Mouse (Mus musculus): Measurements from ENCODE around the gene Hoxa9.
A peak's percentile ranks its signal among the peaks of the same experiment; 100 is the strongest.

Gene Hoxa9

DNA sequence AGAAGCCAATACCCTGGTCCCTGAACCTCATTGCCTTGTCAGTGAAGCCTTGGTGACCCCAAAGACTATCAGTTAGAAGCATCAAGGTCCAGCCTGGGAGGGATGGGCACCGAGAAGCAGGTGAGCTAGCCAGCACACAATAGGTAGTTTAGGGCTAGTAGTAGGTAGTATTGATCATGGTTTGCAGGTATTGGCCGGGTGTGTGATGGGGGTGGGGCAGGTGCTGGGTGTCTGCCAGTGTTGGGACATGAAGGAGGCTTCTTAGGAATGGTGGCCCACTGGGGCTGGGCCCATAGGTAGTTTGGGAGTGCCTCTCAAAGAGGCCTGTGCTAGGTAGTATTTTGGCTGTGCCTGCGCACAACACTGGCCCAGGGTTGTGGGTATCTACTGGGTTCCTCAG, 15.8 kb downstream of the Hoxa9 start:
- peak; percentile 83 for DNase-seq

DNA sequence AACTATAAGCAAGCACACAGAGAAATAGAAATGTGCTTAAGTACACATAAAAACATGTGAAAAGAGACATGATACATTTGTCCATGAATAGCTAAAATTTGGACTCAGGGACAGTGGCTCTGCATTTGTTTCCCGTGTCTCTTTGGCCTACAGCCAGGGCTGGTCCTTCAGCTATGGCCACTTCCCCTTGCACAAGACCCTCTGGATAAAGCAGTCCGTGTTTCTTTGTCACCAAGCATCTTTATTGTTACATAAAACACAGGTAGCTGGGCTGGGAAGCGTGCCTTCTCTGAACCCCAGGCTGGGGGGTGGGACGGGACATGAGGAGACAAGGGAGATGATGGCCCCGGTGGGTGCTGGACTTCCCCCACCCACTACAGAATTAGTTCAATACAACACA, 16.6 kb downstream of the Hoxa9 start:
- peak; percentile 77 for DNase-seq

DNA sequence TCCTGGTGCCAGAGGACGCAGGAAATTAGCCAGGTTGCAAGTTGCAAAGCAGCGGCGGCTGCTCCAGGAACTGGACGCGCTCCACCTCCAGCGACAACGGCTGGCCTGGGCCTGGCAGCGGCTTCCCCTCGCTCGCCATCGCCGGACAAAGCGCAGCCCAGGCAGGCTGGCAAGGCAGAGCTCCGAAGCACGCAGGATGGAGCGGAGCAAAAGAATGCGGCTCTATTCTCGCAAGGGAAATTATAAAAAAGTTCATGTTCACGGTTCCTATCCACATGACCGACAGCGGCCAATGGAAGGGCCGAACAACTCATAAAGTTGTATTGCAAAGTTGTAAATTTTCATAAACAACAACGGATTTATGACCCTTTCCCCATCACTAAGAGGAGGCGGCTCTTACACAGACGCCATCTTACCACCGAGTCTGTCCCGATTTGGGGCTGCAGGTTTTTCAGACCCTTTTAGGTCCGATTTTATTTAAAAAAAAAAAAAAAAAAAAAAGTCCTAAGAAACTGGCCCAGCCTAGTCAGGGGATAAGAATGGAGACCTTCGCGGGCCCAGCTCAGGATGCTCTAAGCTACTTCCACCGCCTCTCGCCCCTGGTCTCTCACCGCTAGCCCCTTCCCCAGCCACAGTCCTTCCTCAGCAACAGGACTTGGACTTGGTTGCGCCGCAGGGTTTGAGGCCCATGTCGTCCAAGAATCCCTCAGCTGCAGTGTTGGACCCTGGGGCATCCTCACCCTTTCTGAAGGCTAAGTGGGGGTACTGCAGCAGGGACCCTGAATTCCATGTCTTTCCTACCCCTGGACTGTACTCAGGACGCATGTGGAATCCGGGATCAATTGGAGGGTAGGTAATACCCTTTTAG, 17.5 kb downstream of the Hoxa9 start, which contains the start of the genes Hoxa3 and Gm28308:
Gene Hoxa3, minus strand, starts transcription at position 218 of the 868 bp plus-strand sequence.
Gene Gm28308, minus strand, starts transcription at position 221 of the 868 bp plus-strand sequence.
- DNase-seq = peak; percentile 94

DNA sequence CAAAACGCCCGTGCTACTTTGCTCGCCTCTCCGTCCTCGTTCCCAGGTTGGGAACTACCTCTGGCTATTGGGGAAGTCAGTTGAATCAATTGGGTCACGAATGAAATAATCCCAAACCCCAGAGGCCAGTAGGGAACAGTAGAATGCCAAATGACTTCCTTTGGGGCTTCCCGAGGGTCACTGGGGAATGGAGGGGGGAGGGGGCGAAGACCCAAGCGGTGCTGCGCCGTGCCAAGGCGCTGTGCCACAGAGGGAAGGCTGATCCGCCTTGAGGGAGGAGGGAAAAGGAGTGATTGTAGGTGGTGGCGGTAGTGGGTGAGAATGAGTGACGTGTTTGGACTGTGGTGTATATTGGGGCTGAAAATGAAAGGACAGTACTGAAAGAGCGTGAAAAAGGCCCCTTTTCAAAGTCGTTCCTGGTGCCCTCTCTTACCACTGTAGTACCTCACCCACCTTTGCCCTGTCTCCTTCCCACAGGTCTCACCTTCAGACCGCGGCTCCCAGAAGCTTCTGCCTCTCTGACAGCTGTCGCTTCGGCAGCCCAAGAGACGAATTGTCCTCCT, 18.3 kb downstream of the Hoxa9 start:
- peak; percentile 89 for DNase-seq

DNA sequence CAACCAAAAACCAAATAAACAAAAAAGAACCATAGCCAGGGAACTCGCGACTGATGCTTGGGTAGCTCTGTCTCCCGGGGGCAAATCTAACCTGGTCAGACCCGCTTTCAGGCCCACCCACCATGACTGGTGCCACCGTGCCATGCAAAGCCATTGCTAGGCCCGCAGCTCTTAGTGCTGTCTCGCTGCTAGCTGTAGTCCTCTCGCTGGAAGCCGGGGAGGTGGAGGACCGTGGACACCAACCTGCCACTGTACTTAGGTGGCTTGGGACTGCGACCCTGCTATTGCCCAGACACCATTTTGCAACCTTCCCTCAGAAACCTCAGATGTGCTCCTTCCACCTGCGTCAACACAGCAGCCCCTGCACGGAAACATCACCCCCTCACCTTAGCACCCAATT, 18.9 kb downstream of the Hoxa9 start:
- DNase-seq = peak; percentile 91

DNA sequence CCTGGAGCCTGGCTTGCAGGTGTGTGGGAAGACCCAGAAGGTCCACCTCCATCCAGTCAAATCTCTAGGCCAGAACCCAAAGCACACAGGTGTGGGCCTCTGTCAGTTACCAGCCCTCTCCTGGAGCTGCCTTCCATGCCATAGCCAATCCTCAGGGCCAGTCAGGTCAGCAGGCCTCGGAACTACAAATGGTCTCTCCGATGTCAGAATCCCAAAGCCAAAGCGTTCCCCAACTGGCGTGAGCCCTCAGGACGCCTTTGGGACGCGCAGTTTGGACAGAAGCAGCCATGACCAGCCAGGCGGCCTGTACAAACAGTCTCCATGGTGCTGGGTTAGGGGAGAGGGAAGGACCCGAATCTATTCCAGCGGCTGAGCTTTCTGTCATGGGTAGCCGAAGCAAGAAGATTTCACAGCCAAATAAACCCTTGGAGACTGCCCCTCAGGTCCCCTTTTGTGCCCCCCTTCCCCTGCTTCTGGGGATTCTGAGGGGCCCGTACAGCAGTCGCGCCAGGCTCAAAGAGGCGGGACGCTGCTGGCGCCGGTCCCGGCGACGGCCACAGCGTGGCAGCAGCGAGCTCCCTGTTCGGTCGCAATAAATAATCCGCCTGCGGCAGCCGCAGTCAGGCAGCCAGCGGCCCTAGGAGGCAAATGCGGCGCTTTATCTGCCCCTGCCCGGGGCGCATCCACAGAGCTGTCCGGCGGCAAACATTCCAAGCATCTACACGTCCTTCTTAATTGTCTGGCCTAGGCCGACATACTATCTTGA, 19.5 kb downstream of the Hoxa9 start:
- peak; percentile 95 for DNase-seq

DNA sequence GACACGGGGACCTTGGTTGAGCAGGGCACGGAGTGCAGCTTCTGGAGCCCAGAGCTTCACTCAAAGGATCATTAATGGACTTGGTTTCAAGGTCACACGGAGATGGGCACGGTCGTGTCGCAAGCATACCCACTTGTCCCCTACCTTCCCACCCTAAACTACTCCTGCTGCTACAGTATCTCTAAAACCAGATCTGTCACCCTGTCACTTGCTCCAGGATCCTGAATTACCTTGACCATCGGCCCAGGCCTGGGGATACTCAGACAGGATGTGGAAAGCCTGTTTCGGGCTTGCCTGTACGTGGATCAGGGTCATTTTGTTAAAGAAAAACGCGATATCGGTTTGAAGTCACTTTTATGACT, 21.2 kb downstream of the Hoxa9 start:
- peak; percentile 60 for DNase-seq

DNA sequence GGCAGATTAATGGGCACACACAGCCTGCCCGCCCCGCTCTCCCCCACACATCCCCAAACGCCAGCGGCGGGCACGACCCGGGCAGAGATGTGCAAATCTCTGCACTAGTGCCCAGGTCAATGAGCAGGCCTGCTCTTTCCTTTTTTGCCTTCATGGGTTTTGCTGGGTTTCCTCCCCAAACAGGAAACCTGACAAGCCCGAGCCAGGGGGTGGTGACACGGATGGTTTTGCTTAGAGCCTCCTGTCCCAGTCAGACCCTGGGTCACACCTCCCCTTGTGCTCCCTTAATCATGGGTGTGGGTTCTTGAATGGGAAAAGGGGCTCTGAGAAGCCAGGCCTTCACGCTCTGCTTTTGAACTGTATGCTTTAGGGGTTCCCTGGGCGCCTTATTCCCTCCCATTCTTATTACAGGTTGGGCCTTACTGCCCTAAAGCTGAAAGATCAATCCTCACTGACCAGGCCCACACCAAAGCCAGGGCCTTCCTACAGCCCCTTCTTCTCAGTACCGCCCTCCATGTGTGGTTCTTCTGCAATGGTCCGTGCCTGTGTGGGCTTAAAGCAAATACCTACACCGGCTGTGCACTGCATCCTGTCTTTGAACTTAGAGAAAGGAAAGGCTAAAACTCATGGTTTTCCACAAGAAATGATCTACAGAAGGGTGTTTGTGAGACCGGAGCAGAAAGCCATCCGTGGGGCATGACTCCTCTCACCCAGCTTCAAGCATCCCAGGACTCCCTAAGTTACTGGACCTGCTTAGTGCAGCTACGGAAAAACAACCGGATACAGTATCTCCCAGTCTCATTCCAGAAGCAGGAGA, 21.8 kb downstream of the Hoxa9 start:
- DNase-seq = peak; percentile 88

DNA sequence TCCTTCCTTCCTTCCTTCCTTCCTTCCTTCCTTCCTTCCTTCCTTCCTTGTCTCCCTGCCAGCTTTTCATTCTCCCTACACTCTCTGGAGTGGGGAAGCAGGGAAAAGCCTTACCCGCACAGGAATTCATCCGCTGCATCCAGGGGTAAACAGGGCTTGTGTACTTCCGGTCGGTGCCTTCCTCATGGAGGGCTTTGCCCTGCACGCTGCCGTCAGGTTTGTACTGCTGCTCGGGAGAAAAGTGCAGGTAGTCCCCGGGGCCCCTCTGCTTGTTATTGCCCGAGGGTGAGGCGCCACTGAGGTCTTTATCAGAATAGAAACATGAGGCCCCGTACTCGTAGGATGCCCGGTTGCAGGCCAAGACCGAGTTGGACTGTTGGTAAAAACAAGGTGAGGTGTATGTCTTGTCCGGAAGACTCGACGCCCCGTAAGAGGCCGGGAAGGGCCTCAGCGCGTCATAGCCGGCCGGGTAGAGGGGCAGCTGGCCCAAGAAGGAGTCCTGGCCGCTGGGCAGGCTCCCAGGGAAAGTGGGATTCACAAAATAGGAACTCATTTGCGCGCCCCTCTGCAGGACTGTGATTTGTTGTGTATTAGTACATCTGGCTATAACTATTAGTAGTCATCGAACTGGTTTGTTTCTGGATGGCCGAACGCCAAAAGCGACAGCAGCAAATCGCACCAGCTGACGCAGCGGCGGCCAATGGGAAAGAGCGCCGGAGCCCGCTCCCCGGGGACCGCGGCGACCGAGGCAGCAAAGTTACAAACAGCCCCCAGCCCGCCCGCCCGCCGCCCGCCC, 22.6 kb downstream of the Hoxa9 start, which contains the start of gene Hoxa6:
Gene Hoxa6, minus strand, starts transcription at position 651 of the 796 bp plus-strand sequence.
- peak; percentile 91 for DNase-seq

DNA sequence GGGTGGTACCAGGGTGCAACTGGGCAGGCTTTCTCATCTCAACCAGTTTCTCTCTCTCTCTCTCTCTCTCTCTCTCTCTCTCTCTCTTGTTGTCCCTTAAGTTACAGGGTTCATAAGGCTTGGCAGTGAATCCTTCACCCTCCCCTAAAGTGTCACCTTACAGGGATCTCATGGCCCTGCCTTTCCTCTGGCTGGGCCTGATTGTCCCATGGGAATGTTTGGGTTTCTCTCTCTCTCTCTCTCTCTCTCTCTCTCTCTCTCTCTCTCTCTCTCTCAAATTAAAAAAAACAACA, 23.3 kb downstream of the Hoxa9 start:
- DNase-seq = no peak

DNA sequence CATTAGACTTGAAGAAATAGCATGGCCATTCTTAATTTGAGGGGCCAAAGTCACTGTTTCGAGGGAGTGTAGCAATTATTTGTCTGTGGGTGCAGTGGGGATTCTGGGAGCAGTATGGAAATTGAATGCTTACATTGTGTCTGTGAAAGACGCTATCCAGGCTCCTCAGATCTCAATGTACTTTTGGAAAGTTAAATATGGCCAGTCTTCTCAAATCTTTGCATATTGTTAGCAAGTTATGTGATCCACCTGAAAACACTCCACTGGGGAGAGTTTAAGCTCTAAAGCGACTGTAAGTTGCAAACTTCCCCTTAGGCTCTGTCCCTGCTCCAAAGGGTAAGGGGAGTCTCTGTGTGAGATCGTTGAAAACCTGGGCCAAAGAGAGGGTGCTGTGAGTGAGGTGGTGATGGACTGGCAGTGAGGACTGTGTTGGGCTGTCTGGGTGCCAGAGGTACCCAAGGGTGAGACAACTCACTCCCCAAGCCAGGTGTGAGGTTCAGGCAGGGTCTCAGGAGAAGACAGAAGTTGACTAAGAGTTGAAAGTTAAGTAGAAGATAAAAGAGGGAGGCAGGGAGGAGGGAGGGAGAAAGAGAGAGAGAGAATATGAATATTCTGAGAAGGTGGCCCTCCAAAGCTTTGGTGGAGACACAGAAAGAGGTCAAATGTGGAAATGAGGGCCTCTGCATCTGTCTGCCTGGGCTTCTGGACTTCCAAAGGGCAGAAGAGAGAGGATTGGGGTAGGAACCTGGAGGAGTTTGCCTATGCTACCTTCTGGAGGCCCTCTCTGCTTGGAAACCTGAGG, 23.8 kb downstream of the Hoxa9 start:
- DNase-seq = peak; percentile 77

DNA sequence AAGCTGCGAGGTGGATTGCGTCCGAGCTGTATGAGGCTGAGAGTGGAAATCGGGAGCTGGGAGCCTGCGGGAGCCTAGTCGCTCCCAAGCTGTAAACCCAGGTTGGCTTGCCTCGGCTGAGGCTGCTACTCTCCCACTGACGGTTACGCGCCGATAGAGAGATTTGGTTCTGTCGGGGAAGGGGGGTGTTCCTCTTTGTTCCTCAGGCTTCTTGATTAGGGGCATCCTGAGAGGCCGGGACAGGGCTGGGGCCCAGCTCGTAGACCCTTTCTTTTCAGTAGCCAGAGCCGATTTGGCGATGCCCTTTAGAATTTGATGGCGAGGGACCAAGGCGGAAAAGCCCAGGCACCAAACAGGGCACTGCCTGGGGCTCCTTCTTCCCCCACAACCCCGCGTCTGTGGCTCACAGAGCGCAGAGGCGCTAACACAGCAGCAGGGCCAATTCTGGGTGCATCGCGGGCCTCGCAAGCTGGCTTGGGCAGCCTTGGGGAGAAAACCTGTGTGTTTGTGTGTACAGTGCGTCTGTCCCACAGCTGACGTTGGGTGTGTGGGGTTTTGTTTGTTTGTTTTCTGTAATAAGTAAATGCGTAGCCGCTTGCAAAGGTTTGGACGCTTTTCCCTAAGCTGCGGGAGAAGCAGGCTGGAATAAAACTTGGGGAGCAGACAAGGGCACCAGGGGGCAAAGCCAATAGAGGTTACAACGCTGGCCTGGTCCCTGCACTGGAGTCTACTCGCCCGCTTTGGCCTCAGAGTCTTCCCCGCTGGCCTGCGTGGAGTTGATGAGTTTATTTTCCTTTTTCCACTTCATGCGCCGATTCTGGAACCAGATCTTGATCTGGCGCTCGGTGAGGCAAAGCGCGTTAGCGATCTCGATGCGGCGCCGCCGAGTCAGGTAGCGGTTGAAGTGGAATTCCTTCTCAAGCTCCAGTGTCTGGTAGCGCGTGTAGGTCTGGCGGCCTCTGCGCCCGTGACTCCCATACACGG, 25.0 kb downstream of the Hoxa9 start:
- peak; percentile 88 for DNase-seq

DNA sequence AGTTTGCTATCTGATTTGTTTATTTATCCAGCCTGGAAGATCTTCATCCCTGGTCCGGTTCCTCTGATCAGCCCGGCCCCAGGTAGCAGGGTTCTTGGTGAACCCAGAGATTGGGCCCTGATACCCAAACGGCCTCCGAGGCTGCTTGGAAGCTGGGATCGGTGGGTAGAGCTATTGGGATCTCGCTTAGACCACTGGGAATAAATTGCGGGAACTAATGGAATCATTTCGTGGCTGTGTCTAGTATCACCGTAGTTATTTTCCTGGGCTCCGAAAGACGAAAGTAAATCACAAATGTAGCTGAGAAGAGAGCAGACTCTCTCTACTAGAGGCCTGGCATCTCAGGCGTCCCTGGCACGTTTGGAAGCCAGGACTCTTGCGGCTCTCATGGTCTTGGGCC, 25.7 kb downstream of the Hoxa9 start:
- DNase-seq = no peak

DNA sequence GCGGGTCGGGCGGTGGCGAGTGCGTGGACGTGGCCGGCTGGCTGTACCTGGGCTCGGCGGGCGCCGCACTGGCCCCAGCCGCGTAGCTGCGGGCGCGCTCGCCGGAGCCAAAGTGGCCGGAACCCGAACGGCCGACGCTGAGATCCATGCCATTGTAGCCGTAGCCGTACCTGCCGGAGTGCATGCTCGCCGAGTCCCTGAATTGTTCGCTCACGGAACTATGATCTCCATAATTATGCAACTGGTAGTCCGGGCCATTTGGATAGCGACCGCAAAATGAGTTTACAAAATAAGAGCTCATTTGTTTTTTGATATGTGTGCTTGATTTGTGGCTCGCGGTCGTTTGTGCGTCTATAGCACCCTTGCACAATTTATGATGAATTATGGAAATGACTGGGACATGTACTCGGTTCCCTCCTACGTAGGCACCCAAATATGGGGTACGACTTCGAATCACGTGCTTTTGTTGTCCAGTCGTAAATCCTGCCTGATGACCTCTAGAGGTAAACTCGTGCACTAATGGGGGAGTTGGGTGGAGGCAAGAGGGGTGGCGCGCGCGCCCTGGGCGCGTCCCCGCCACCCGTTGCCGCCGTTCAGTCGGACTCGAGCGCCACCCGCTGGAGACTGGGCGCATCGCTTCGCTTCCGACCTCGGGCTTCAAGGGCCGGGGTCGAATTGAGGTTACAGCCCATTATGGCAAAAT, 26.7 kb downstream of the Hoxa9 start, which contains the start of gene Hoxa5:
Gene Hoxa5, minus strand, starts transcription at position 538 of the 703 bp plus-strand sequence.
- peak; percentile 98 for DNase-seq

DNA sequence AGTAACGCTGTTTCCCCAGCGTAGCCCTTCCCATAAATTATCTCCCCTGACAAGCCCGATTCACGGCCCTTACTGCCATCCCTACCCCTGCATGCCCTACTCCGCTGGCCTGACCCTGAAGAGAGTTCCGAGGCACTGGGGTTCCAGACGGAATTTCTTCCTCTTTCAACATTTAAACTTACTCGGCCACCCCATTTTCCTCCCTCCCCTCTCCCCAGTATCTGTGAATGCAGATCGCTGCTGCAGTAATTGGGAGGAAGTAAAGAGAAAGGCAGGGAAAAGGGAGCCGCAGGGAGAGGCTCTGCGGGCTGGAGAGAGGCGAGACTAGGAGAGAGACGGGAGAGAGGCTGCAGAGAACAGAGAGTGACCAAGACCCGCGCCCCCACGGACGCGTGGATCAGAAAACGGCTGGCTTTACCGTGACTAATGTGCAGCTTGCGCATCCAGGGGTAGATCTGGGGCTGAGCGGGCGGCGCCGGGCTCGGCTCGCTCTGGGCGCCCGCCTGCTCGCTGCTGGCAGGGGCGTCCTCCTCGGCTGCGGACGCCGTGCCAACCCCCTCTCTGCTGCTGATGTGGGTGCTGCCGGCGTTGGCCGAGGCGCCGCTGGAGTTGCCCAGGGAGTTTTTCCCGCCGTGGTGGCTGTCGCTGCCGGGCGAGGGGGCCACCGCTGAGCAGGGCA, 27.4 kb downstream of the Hoxa9 start:
- peak; percentile 91 for DNase-seq

DNA sequence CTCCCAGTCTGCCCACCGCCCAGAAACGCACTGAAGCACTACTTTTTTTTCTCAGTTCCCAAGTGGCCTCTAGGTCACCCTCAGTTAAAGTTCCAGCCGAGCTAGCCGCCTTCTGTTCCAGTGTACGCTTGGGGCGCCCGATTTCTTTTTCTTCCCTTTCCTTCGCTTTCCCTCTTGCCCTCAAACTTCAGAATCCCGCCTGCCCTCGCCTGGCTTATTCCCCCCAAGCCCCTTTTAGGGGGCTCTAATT, 27.8 kb downstream of the Hoxa9 start:
- DNase-seq = no peak

DNA sequence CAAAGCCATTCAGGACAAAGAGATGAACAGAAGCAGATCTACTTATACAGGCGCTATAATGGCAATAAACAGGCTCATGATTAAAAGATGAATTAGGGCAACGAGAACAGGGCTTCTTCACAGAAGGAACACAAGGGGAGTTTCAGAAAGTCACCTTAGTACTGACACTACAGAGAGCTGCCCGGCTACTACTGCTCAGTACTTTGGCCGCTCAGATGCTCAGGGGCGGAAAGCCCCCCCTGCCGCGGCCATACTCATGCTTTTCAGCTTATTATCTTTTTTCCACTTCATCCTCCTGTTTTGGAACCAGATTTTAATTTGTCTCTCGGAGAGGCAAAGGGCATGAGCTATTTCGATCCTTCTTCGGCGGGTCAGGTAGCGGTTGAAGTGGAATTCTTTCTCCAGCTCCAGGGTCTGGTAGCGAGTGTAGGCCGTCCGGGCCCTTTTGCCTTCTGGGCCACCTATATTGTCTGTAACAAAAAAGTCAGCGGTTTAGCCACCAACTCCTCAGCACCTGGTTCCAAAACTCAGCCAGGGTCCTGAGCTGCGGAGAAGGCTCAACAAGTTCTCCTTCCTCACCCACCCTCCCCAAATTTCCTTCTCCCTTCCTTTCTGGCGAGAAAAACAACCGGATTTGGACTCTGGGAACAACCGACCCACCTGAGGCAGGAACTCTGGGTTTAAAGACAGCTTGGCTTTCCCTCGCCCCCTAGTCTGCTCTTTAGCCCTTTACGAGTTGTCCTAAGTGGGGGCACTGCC, 28.3 kb downstream of the Hoxa9 start:
- peak; percentile 83 for DNase-seq

DNA sequence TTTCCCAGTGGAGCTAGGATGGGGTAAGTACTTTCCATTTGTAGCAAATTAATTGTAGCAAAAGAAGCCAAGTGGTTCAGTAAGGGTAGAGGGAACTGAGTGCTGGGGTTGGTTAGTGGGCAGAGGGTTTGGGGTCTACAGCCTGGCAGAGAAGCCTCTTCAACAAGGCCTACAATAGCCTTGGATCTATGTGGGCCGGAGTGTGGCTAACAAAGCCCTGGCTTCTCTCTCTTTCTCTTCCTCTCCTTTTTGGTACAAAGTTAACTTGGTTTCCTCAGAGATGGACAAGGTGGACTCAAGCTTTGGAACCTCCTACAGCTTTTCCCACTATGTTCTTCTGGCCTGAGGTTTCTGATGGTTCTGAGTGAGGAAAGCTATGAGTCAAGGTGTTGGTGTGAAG, 29.6 kb downstream of the Hoxa9 start:
- DNase-seq = no peak
